Mouse (Mus musculus) heart, postnatal 14 days (tissue): ENCODE results near the gene Slc39a5. TPM values are rescaled to one million over a fixed set of nuclear protein-coding genes. Genes with fewer than 3 reads are reported as not detected.
A peak's percentile ranks its signal among the peaks of the same experiment; 100 is the strongest.

ENCODE experiments used
- DNase-seq, 2 experiments: peaks; one replicate each; pipeline ENCODE4 v3.0.0; 2021 to 2022
- intact Hi-C: fragments of 180-260 bp; cut with DNase I; formaldehyde crosslinking; loops from one replicate; pipeline ENCODE4 v1.15.1; 2025
- long read RNA-seq, 2 experiments: library from polyadenylated mRNA; stranded (forward); transcript quantifications; one replicate each; pipeline ENCODE4 v2.0.0; 2021
- total RNA-seq, 2 experiments: library from RNA; stranded (reverse); gene quantifications; 2 replicates each; pipeline ENCODE4 v1.2.3; 2021

Gene Slc39a5
- not detected for total RNA-seq
- long read RNA-seq, experiment 1: 0 reads
- long read RNA-seq, experiment 2: 0 reads

DNA sequence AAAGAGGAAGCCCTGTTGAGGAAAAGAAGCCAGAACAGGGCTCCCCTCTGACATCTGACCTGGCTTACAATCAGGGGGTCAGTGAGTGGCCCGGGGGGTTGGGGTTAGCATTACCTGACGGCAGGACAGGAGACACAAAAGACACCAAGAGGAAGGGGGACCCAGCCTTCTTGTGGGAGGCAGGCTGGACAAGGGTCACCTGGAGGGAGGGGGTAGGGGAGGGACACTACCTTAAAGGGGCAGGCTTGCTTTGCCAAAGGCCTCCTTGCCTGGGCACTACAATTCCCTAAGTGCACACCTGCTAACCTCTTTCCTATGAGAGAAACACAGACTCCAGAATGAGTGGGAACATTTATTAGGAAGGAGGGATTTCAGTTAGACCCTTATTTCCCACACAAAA lies at the start of gene Slc39a5:
Slc39a5 (minus strand) TSS at position 174 of the 400 bp plus-strand sequence.
- intact Hi-C loops: no loop called here

DNA sequence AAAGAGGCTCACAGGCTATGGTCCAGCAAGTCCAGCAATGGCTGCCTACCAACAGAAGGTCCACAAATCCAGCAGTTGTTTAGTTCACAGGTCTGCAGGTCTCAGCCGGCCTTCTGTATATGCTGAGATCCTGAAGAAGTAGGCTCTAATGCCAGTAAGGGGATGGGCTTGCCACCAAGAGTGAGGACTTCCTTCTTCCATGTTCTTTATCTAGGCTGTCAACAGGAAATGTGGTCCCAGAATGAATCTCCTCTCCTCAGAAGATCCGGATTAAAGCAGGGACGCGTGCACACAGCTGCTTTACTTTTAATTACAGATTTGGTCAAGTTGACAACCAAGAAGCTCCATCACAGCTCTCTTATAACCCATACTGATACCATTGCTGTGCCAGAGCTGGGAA lies 44.4 kb upstream of the Slc39a5 start:
- intact Hi-C loops: no loop called here
- no peak for DNase-seq

More for the DNA sequence above, at the start of gene Slc39a5:
- no peak for DNase-seq

DNA sequence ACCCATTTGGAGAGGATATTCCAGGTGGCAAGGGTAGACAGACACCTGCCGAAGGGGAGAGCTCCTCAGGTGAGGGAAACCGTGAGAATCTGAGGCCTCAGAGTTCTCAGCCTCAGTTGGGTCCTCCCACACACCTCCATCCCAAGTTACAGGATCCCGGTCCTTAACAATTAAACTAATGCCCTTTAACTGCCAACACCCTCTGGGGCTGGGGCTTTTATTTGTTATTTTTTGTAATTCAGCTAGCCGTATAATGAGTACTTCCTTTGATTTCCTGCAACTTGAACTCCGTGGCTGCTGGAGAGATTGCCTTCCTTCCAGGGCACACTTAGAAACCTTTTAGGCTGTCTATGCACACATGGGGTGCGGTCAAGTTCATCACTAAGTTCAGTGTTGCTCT lies 43.3 kb upstream of the Slc39a5 start:
- DNase-seq: no peak
- intact Hi-C loops: loop anchor here (5.0 kb wide), 1 partner anchor 37 kb away; no protein-coding TSS in a partner anchor

- intact Hi-C loops: loop anchor here (5.0 kb wide), 1 partner anchor 35 kb away; no protein-coding TSS in a partner anchor
- DNase-seq: no peak
Observed at GRCm38 (mm10) chr10:128442718-128443117, 41.7 kb upstream of the Slc39a5 start.

DNA sequence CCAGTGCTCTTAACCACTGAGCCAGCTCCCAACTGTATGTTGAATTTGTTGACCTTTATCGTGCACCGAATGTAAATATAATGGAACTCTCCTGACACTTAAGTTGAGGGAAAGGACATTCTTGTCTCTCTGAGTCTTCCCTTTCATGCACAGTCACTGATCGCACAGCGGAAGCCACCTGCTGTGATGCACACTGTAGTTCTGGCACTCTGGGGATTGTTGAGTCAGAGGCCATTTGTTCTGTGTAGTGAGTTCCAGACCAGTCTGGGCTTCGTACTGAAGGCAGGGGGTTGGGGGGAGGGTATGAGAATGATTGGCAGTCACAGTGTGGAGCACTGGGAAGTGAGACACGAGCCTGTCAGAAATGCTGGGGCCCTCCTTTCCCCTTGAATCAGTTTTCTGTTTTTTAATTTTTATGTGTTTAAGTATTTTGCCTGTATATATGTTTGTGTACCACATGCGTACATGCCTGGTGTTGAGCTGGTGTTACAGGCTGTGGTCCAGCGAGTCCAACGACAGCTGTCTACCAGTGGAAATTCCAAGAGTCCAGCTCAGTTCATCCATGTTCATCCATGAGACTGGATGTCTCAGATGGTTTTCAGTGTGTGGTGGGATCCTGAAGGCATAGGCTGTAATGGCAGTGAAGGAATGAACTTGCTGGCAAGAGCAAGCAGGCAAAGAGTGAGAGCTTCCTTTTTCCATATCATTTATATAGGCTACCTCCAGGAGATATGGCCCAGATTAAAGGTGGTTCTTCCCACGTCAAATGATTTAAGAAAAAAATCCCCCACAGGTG lies 40.5 kb upstream of the Slc39a5 start:
- DNase-seq: no peak
- intact Hi-C loops: loop anchor here (5.0 kb wide), 1 partner anchor 34 kb away; no protein-coding TSS in a partner anchor

DNA sequence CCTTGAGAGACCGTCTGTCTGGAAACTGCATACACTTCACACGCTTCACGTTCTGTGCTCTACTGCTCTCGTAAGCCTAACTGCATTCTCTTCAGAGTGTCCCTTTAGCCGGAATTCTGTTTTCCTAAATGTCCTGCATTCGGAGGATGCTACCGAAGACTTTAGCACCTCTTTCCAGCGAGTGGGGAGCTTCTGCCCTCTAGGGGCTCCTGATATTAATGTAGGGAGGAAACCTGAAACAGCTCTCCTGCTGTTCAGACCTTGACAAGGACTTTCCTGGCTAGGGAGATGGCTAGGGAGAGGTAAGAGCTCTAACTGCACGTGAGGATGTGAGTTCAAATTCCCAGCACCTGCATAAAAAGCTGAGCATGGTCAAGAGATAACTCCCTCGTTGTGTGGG lies 39.4 kb upstream of the Slc39a5 start:
- peak in 1 of 2 experiments; percentile 39 for DNase-seq

GRCm38 (mm10) chr10:128438675-128439279 lies 37.7 kb upstream of the Slc39a5 start:
- DNase-seq: peak in 1 of 2 experiments; percentile 13
- intact Hi-C loops: loop anchor here (2.0 kb wide), 1 partner anchor 14 kb away; no protein-coding TSS in a partner anchor

More for the DNA sequence above, 39.4 kb upstream of the Slc39a5 start:
- intact Hi-C loops: loop anchor here (5.0 kb wide), 1 partner anchor 33 kb away; no protein-coding TSS in a partner anchor

DNA sequence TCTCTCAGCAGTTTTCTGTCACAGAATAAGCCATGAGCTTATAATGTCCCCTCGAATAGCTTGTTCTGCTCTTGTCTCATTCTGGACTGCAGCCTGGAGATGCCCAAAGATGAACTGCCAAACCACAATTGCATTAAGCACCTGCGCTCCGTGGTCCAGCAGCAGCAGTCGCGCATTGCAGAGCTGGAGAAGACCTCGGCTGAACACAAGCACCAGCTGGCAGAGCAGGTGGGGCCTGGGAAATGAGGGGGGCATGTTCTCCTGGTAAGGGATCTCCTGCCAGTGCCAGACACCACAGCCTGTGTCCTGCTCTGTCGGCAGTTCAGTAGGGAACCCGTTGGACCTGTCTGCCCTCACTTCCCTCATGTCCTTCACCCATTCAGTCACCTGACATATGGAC lies 35.3 kb upstream of the Slc39a5 start:
- intact Hi-C loops: no loop called here
- DNase-seq: no peak

DNA sequence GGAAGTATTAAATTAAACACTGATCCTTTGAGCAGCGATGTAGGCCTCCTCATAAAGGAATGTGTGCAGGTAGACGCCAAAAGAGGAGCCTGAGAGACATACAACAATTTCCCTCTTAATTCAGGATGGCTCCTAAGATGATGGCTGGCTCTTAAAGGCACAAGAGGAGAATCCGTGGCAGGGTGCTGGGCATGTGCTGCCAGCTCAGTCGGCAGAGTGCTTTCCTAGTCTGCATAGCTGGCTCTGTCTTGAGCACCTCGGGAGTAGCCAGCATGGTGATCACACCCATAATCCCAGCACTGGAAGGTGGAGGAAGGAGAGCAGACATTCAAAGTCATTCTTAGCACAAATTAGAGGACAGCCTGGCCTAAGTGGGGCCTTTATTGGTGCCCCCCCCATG lies 34.8 kb upstream of the Slc39a5 start:
- DNase-seq: no peak
- intact Hi-C loops: no loop called here

DNA sequence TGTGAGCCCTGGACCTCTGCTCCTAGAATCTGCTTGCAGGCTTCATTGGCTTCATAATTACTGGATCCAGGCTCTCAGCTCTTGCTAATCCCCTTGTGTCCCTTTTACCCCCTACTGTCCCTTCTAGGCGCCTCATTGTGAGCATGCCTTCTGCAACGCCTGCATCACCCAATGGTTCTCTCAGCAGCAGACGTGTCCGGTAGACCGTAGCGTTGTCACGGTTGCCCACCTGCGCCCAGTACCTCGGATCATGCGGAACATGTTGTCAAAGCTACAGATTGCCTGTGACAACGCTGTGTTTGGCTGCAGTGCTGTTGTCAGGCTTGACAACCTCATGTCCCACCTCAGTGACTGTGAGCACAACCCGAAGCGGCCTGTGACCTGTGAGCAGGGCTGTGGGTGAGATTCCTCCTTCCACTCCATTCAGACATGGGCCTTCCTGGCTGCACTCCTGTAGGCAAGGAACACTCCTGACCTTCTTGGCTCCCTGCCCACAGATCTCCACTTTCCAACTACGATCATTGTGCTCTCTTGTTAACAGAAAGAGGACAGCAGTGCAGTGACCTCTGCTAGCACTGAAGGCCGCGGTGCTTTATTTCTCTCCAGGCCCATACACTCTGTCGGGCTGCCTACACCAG lies 34.3 kb upstream of the Slc39a5 start:
- intact Hi-C loops: no loop called here
- DNase-seq: peak; percentile 62 to 73

GRCm38 (mm10) chr10:128434681-128435080 lies 33.7 kb upstream of the Slc39a5 start:
- DNase-seq: no peak
- intact Hi-C loops: no loop called here

DNA sequence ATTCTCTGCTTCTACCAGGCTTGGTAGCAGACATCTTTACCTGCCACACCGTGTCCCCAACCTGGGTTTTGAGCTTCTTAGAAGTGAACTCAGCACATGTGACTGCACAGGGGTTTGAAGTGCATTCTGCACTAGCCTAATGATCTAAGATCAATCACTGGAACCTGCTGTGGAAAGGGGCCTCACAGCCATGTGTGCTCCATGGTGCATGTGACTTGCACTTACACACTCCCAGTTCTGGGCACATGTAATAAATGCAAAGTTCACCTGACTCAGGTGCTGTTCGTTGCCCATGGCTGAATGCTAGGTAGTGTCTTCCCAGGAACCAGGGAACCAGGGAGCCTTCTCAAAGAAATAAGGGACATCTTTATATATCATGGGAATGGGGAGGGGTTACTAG lies 32.4 kb upstream of the Slc39a5 start:
- intact Hi-C loops: no loop called here
- DNase-seq: no peak

GRCm38 (mm10) chr10:128429454-128429853 lies 28.4 kb upstream of the Slc39a5 start:
- intact Hi-C loops: no loop called here
- no peak for DNase-seq

GRCm38 (mm10) chr10:128429052-128429451 lies 28.0 kb upstream of the Slc39a5 start:
- no peak for DNase-seq
- intact Hi-C loops: no loop called here

GRCm38 (mm10) chr10:128425260-128425659 lies 24.2 kb upstream of the Slc39a5 start:
- intact Hi-C loops: no loop called here
- no peak for DNase-seq

GRCm38 (mm10) chr10:128424604-128425003 lies 23.6 kb upstream of the Slc39a5 start:
- intact Hi-C loops: no loop called here
- DNase-seq: peak in 1 of 2 experiments; percentile 15

DNA sequence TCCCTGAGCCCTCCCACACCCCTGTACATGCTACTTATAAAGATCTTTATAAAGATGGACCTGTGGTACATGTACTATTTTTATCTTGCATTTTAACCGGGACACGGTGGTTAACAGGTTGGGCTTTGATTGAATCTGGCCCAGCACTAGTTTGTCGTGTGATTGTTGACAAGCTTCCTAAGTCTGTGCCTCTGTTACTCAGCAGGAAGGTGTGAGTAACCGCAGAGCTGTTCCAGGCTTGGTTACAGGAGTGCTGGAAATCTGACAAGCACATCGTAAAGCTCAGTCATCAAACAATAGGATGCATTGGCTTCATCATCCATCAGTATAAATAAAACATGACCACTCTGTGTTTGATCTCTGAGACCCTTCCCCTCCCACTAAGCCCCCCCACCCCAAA lies 21.4 kb upstream of the Slc39a5 start:
- DNase-seq: no peak
- intact Hi-C loops: no loop called here

DNA sequence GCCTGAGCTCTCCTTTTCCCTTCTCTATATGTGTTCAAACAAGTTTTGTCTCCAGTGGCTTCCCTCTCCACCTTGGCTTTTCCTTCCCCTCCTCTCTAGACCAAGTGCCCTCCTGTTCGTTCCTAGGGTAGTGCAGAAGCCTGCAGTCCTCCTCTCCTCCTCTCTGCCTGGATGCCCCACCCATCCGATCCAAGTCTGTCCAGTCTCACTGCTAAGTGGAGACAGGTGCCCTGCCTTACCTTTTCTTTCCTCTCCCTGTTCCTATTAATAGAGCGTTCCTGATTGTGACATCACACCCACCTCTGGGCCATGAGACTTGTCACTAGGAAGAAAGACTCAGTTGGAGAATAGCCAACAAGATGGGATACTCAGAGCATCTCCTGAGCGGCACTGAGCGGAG lies 13.8 kb upstream of the Slc39a5 start:
- no peak for DNase-seq
- intact Hi-C loops: no loop called here

DNA sequence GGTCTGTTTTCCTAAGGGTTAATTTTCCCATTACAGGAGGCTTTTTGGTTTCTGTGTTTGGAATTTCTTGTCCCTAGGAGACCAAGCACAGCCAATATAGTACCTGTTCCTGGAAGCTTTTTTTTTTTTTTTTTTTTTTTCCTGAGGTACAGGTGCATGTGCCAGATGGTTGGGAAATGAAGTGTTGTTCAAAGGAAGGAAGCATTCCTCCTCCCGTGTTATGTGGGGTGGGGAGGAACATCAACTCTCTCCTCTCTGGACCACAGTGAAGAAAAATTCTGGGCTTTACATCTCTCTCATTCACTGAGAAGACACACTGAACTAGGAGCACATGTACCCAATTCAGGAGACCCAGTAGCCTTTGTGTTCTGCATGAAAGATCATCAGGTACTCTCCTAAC lies 12.0 kb upstream of the Slc39a5 start:
- intact Hi-C loops: loop anchor here (2.0 kb wide), 1 partner anchor 14 kb away; no protein-coding TSS in a partner anchor
- no peak for DNase-seq

- no peak for DNase-seq
- intact Hi-C loops: loop anchor here (2.0 kb wide), 1 partner anchor 14 kb away; no protein-coding TSS in a partner anchor
Observed at GRCm38 (mm10) chr10:128412558-128412957, 11.5 kb upstream of the Slc39a5 start.

DNA sequence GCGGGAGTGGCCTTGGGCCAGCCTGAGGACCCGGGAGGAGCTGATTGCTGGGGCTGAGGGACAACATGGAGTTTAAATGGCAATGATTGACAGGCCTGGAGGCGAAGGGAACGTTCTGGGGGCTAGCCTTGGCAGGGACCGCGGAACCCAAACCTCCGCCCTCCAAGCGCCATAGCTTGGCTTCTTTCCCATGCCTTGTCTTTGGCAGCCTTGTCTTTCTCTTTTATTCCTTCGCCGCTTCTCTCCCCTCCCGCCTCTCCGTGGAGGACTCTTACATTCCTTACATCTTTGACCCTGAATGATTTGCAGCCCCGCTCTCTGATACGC lies 11.0 kb upstream of the Slc39a5 start:
- DNase-seq: peak in 1 of 2 experiments; percentile 48
- intact Hi-C loops: loop anchor here (2.0 kb wide), 1 partner anchor 15 kb away; no protein-coding TSS in a partner anchor
